Mouse (Mus musculus) brown adipose tissue, adult 24 weeks (tissue): ENCODE results near the gene Wdr34. TPM values are rescaled to one million over a fixed set of nuclear protein-coding genes. Genes with fewer than 3 reads are reported as not detected.

Experiments used
- H3K27ac ChIP-seq: fragments of 200-500 bp; replicated peaks from 2 replicates; pipeline ENCODE4 v1.5.1; 2012; ENCODE audit warnings: low read depth, mild to moderate bottlenecking, low read length
- H3K4me1 ChIP-seq: fragments of 200-500 bp; 2 replicates; pipeline ENCODE4 v1.6.1; 2012; ENCODE audit warnings: low read length, mixed read lengths; ENCODE audit not compliant: control insufficient read depth, insufficient read depth, insufficient read length
- H3K4me3 ChIP-seq: fragments of 200-500 bp; 2 replicates; pipeline ENCODE4 v1.5.1; 2012; ENCODE audit warnings: low read depth, mild to moderate bottlenecking, low read length, moderate library complexity; ENCODE audit not compliant: insufficient read depth
- polyA plus RNA-seq: library from polyadenylated mRNA; stranded (reverse); fragments of >200 nt; gene quantifications from 2 replicates; pipeline ENCODE4 v1.2.4, GENCODE M21; 2012; ENCODE audit not compliant: missing spikeins, insufficient read depth, insufficient read length

Gene Wdr34
- polyA plus RNA-seq, 1 experiment = 6.2 TPM

GRCm38 (mm10) chr2:30025454-30025853, 23.2 kb downstream of the Wdr34 start:
- Histone ChIP-seq H3K27ac (no peak overlapping the region), H3K4me1 (no peaks in the 10 kb centered on the region), H3K4me3 (no peak overlapping the region)

GRCm38 (mm10) chr2:30014326-30014966, 34.2 kb downstream of the Wdr34 start:
- Histone ChIP-seq H3K4me3 (no peak overlapping the region), H3K4me1 (no peaks in the 10 kb centered on the region), H3K27ac (no peak overlapping the region)

- Histone ChIP-seq H3K4me3 (no peak overlapping the region), H3K4me1 (no peaks in the 10 kb centered on the region), H3K27ac (no peak overlapping the region)
These were observed 37.8 kb downstream of the Wdr34 start for GRCm38 (mm10) chr2:30010840-30011281.

GRCm38 (mm10) chr2:30009101-30009500, 39.6 kb downstream of the Wdr34 start:
- Histone ChIP-seq H3K27ac (no peak overlapping the region), H3K4me3 (no peak overlapping the region), H3K4me1 (no peaks in the 10 kb centered on the region)

- H3K27ac ChIP-seq = no peak overlapping the region
- no peak overlapping the region for H3K4me3 ChIP-seq
- H3K4me1 ChIP-seq = no peaks in the 10 kb centered on the region
These were observed 56.7 kb downstream of the Wdr34 start for GRCm38 (mm10) chr2:29991962-29992361.

Other genes with a start within 250 kb of the Wdr34 start
- 8.0 and 8.5 TPM in 2 replicates for gene Slc27a4, start 246.2 kb downstream of the Wdr34 start, polyA plus RNA-seq
- gene Urm1, start 228.8 kb downstream of the Wdr34 start, polyA plus RNA-seq = 15.8 and 34.2 TPM in 2 replicates
- 3.1 and 3.5 TPM in 2 replicates for gene Cercam, start 179.7 kb downstream of the Wdr34 start, polyA plus RNA-seq
- 7.4 and 13.7 TPM in 2 replicates for gene Odf2, start 159.7 kb downstream of the Wdr34 start, polyA plus RNA-seq
- 13.1 and 20.3 TPM in 2 replicates for gene Gle1, start 113.5 kb downstream of the Wdr34 start, polyA plus RNA-seq
- gene Sptan1, start 83.3 kb downstream of the Wdr34 start, polyA plus RNA-seq = 81.3 and 132 TPM in 2 replicates
- 131 and 139 TPM in 2 replicates for gene Set, start 8.5 kb upstream of the Wdr34 start, polyA plus RNA-seq
- 1.3 and 4.2 TPM in 2 replicates for gene Pkn3, start 28.8 kb upstream of the Wdr34 start, polyA plus RNA-seq
- gene Zdhhc12, start 44.8 kb upstream of the Wdr34 start, polyA plus RNA-seq = 3.8 and 5.7 TPM in 2 replicates
- gene Zer1, start 75.7 kb upstream of the Wdr34 start, polyA plus RNA-seq = 19.2 and 23.8 TPM in 2 replicates
- 28.8 and 38.6 TPM in 2 replicates for gene Tbc1d13, start 84.9 kb upstream of the Wdr34 start, polyA plus RNA-seq
- 64.4 and 85.8 TPM in 2 replicates for gene Endog, start 122.6 kb upstream of the Wdr34 start, polyA plus RNA-seq
- gene Spout1, start 129.6 kb upstream of the Wdr34 start, polyA plus RNA-seq = 11.0 and 12.7 TPM in 2 replicates
- 17.4 and 19.1 TPM in 2 replicates for gene Kyat1, start 157.0 kb upstream of the Wdr34 start, polyA plus RNA-seq
- 11.9 and 14.8 TPM in 2 replicates for gene Lrrc8a, start 188.8 kb upstream of the Wdr34 start, polyA plus RNA-seq
- not detected in 2 replicates for gene Gm28035, start 191.7 kb upstream of the Wdr34 start, polyA plus RNA-seq
- gene Phyhd1, start 217.3 kb upstream of the Wdr34 start, polyA plus RNA-seq = 16.2 and 19.3 TPM in 2 replicates
- gene Gm28038, start 232.2 kb upstream of the Wdr34 start, polyA plus RNA-seq = not detected in 2 replicates
- gene Dolk, start 237.5 kb upstream of the Wdr34 start, polyA plus RNA-seq = 37.8 and 40.5 TPM in 2 replicates
- gene Nup188, start 237.5 kb upstream of the Wdr34 start, polyA plus RNA-seq = 10.9 and 19.5 TPM in 2 replicates